Comparison of ENCODE assay signal across 13 mouse cellular contexts in the genomic region with DNA sequence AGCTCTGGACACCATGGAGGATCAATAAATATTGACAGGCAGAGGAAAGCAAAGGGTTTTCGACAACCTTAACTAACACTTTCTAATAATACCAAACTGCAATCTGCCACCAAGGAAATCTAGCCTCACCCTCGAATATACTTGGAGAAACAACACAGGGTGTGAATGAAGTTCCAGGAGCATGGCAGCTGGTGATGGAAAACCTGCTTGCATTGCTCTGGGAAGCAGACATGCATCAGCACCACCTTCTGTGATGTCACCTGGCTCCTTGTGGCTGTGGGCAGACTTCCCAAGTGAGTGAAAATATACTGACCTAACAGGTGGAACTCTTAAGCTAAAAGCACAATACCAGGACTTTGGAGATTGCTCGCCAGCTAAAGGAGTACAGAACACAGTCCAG.
DNase-seq lines count a peak whose midpoint lies in the region; ATAC-seq and TF ChIP-seq lines count a peak whose summit lies in the region.
"Had no signal": no experiment of that assay in that cellular context is flagged by ENCODE, and none has a peak within 500 bp of the region (broad histone marks: within the 10 kb centered on the region; RNA-seq: fewer than 3 reads in every experiment).

No protein-coding gene starts in this region.

- peak; percentile 5 for DNase-seq in cerebellum, adult 11 months
- DNase-seq in 3T3-L1 (ENCODE audit: low read depth, low spot score), result peak; percentile 27
- no peak for DNase-seq in lung, postnatal 0 days (ENCODE audit: low spot score)
- DNase-seq in kidney, adult 11 months, result no peak
- DNase-seq: kidney, adult 9 months; lung, postnatal 36 days; thymus, postnatal 36 days had no signal

- H3K9me3 ChIP-seq in forebrain, embryonic 16.5 days (ENCODE audit: control insufficient read depth, low read length), result no peaks in the 10 kb centered on the region
- no peaks in the 10 kb centered on the region for H3K9me3 ChIP-seq in midbrain, embryonic 12.5 days
- H3K9me3 ChIP-seq in intestine, embryonic 16.5 days (ENCODE audit: control insufficient read depth, low read length), result no peaks in the 10 kb centered on the region
- no peaks in the 10 kb centered on the region for H3K9me3 ChIP-seq in lung, postnatal 0 days (ENCODE audit: low read length)
- H3K9me3 ChIP-seq: limb, embryonic 15.5 days; neural tube, embryonic 13.5 days had no signal

- no peaks in the 10 kb centered on the region for H3K27me3 ChIP-seq in forebrain, embryonic 16.5 days (replicated peaks; ENCODE audit: control insufficient read depth, insufficient read depth, low read length)
- no peaks in the 10 kb centered on the region for H3K27me3 ChIP-seq in midbrain, embryonic 12.5 days
- no peaks in the 10 kb centered on the region for H3K27me3 ChIP-seq in intestine, embryonic 16.5 days (replicated peaks; ENCODE audit: control insufficient read depth, insufficient read depth, low read length)
- no peaks in the 10 kb centered on the region for H3K27me3 ChIP-seq in lung, postnatal 0 days (replicated peaks; ENCODE audit: insufficient read depth, low read length)
- H3K27me3 ChIP-seq: limb, embryonic 15.5 days; neural tube, embryonic 13.5 days had no signal

- H3K9ac ChIP-seq in forebrain, embryonic 16.5 days (replicated peaks; ENCODE audit: low read depth, low read length), result no peak overlapping the region
- H3K9ac ChIP-seq in midbrain, embryonic 12.5 days (replicated peaks), result no peak overlapping the region
- no peak overlapping the region for H3K9ac ChIP-seq in intestine, embryonic 16.5 days (ENCODE audit: low read depth, low read length)
- H3K9ac ChIP-seq in lung, postnatal 0 days (replicated peaks; ENCODE audit: low read depth), result no peak overlapping the region
- H3K9ac ChIP-seq: limb, embryonic 15.5 days; neural tube, embryonic 13.5 days had no signal

- no peak for TF ChIP-seq EP300 in lung, postnatal 0 days (IDR thresholded peaks at IDR 0.05)

- no peak overlapping the region for H3K27ac ChIP-seq in forebrain, embryonic 16.5 days (ENCODE audit: low read length)
- H3K27ac ChIP-seq in midbrain, embryonic 12.5 days (replicated peaks), result peak overlapping the region; percentile 56
- H3K27ac ChIP-seq in intestine, embryonic 16.5 days (ENCODE audit: low read length), result no peak overlapping the region
- H3K27ac ChIP-seq in lung, postnatal 0 days (ENCODE audit: low read length), result no peak overlapping the region
- H3K27ac ChIP-seq: limb, embryonic 15.5 days; neural tube, embryonic 13.5 days had no signal

- no peak for TF ChIP-seq CTCF in lung, postnatal 0 days (IDR thresholded peaks at IDR 0.05)

- no peak for ATAC-seq in cerebellum, adult (ENCODE audit: insufficient number of reproducible peaks, low FRiP score, low TSS enrichment)
- ATAC-seq in forebrain, embryonic 16.5 days, result 0 out of 2 replicates have a peak, but pooled peaks have one; percentile 22
- no peak for ATAC-seq in midbrain, embryonic 12.5 days (ENCODE audit: low FRiP score, low read depth)
- ATAC-seq in intestine, embryonic 16.5 days, result no peak
- no peak for ATAC-seq in lung, postnatal 0 days

- H3K4me1 ChIP-seq in forebrain, embryonic 16.5 days (replicated peaks; ENCODE audit: control insufficient read depth, insufficient read depth, low read length), result peaks cover 15% of the 10 kb centered on the region
- peaks cover 14% of the 10 kb centered on the region for H3K4me1 ChIP-seq in midbrain, embryonic 12.5 days
- H3K4me1 ChIP-seq in intestine, embryonic 16.5 days (ENCODE audit: control insufficient read depth, insufficient read depth, low read length), result no peaks in the 10 kb centered on the region
- H3K4me1 ChIP-seq in lung, postnatal 0 days (ENCODE audit: insufficient read depth, low read depth, low read length), result no peaks in the 10 kb centered on the region
- H3K4me1 ChIP-seq: limb, embryonic 15.5 days had no signal

- no peaks in the 10 kb centered on the region for H3K36me3 ChIP-seq in forebrain, embryonic 16.5 days (ENCODE audit: control insufficient read depth, insufficient read depth)
- no peaks in the 10 kb centered on the region for H3K36me3 ChIP-seq in midbrain, embryonic 12.5 days
- no peaks in the 10 kb centered on the region for H3K36me3 ChIP-seq in intestine, embryonic 16.5 days (ENCODE audit: control insufficient read depth, insufficient read depth, low read length)
- no peaks in the 10 kb centered on the region for H3K36me3 ChIP-seq in lung, postnatal 0 days (ENCODE audit: insufficient read depth, low read length)
- H3K36me3 ChIP-seq: limb, embryonic 15.5 days; neural tube, embryonic 13.5 days had no signal

- H3K4me3 ChIP-seq in forebrain, embryonic 16.5 days (replicated peaks; ENCODE audit: low read length), result no peak overlapping the region
- H3K4me3 ChIP-seq in midbrain, embryonic 12.5 days, result no peak overlapping the region
- no peak overlapping the region for H3K4me3 ChIP-seq in intestine, embryonic 16.5 days (ENCODE audit: low read length)
- H3K4me3 ChIP-seq in lung, postnatal 0 days (ENCODE audit: low read depth, low read length), result no peak overlapping the region
- H3K4me3 ChIP-seq: limb, embryonic 15.5 days; neural tube, embryonic 13.5 days had no signal

- 61% methylated on average over 3 of the region's 3 CpGs for WGBS in forebrain, embryonic 16.5 days
- WGBS in midbrain, embryonic 12.5 days, result 77% methylated on average over 3 of the region's 3 CpGs
- WGBS in intestine, embryonic 16.5 days, result 69% methylated on average over 3 of the region's 3 CpGs
- WGBS in lung, postnatal 0 days, result 70% methylated on average over 3 of the region's 3 CpGs

- H3K4me2 ChIP-seq in forebrain, embryonic 16.5 days (ENCODE audit: low read length), result no peak overlapping the region
- no peak overlapping the region for H3K4me2 ChIP-seq in midbrain, embryonic 12.5 days (replicated peaks)
- H3K4me2 ChIP-seq in intestine, embryonic 16.5 days (ENCODE audit: low read depth, low read length), result no peak overlapping the region
- H3K4me2 ChIP-seq in lung, postnatal 0 days (replicated peaks; ENCODE audit: low read depth, low read length), result no peak overlapping the region
- H3K4me2 ChIP-seq: limb, embryonic 15.5 days; neural tube, embryonic 13.5 days had no signal

Comparison
In these comparisons a context has a peak if more than half of its experiments do, and no peak if none do; other contexts are left out.
1. DNase-seq: peak in cerebellum, adult 11 months (single experiment) and 3T3-L1 (single experiment); none in lung, postnatal 0 days (single experiment) and kidney, adult 11 months (single experiment).